Mouse (Mus musculus) T-helper 2 cell (primary cell): ENCODE results near the gene 1700020D05Rik.

ENCODE experiments used
- in situ Hi-C: fragments of 300-600 bp; cut with MboI, MseI; formaldehyde crosslinking; loops from one replicate; pipeline ENCODE4 v1.15.1; 2025; ENCODE audit warnings: high pct_unique_total_duplicates

The 1700020D05Rik gene

GRCm38 (mm10) chr19:5477004-5477667, 26.5 kb downstream of the 1700020D05Rik start:
- in situ Hi-C loops = no loop called here

DNA sequence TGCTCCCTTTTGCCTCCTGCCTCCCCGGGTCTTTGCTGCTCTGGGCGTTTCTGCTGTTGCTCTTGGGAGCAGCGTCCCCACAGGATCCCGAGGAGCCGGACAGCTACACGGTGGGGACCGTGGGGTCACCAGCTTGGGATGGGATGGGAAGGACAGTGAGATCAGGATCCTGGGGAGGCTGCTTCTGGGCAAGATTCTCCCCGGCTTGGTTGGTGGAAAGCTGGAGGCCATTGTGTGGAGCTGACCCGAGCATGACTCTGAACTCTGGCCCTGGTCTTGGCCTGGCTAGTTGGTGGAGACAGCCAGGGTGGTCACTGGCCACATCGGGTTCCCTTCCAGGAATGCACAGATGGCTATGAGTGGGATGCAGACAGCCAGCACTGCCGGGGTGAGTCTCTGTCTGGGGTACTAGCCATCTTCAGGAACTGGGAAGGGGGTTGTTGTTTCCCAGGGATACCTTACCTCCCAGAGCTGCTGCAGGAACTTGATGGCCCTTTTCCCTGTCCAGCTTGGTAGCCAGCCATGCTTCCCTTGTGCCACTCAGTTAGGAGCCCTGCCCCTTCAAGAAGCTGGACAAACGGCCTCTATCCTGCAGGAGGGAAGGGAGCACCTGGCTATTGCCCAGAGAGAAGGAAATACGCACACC, 28.4 kb downstream of the 1700020D05Rik start:
- in situ Hi-C loops = no loop called here

DNA sequence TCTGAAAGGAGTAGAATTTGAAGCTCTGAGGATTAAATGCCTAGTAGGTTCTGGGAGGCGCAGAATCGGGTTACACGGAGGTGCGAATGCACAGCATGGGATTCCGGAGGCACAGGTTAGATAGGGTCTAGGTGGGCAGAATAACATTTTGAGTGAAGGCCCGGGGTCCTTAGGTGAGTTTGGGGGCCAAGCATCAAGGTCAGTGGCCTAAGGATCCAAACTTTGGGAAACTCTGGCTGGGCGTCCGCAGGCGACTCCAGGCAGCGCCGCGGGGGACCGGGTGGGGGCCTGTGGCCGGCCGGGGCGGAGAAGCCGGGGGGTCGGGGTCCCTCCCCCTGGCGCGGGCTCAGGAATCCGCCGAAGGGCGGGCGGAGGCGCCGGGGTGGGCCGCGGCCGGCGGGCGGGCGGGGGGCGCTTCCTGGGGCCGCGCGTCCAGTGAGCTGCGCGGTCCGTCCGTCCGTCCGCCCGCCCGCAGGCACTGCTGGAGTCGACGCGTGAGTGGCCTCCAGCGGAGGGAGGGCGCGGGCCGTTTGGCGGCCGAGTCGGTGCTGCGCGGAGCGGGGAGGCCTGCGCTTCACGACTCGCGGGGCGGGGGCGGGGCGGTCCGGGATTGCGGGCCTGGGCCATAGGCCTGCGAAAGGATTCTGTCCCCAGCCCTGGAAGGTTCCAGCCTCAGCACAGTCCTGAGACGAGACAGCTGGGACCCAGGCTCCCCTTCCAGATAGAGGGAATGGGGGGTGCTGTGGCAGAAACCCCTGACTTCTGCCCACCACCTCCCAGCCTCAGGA, 29.1 kb downstream of the 1700020D05Rik start:
- in situ Hi-C loops = no loop called here

GRCm38 (mm10) chr19:5473720-5474119, 29.9 kb downstream of the 1700020D05Rik start, which contains the start of gene Efemp2:
Efemp2 (plus strand) TSS chr19:5473954.
- in situ Hi-C loops = no loop called here

GRCm38 (mm10) chr19:5472857-5473256, 30.7 kb downstream of the 1700020D05Rik start:
- in situ Hi-C loops = no loop called here

- in situ Hi-C loops = no loop called here
Measured at GRCm38 (mm10) chr19:5471846-5472245, 31.7 kb downstream of the 1700020D05Rik start.

- in situ Hi-C loops = no loop called here
Measured at GRCm38 (mm10) chr19:5468374-5468773, 35.2 kb downstream of the 1700020D05Rik start, which contains the start of gene Ctsw. Ctsw (minus strand) TSS chr19:5468507.

DNA sequence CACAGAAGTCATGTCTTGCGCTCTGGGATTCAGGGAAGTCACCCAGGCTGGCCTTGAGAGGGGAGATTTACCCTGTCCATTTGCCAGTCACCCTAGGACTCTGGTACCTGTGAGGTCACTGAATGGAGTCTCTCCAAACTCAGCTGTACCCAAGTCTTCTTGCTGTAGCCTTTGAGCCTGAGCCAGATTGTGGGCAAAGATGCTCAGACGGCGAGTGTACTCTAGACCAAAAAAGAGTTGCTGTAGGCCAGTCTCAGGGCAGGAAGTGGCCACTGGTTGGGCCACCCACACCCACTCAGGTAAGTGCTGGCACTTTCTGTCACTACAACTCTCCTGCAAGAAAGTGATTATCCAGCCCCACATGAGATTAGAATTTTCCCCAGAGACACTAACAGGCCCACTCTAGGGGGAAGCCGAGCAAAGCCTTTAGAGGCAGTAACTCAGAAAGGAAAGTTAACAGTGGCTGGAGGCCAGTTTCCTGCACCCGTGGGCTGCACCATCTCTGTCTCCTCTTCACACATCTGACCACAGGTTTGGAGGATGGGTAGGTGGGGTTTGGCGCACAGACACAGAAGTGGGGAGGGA, 36.6 kb downstream of the 1700020D05Rik start:
- in situ Hi-C loops = no loop called here

GRCm38 (mm10) chr19:5465037-5465436, 38.5 kb downstream of the 1700020D05Rik start:
- in situ Hi-C loops = no loop called here

DNA sequence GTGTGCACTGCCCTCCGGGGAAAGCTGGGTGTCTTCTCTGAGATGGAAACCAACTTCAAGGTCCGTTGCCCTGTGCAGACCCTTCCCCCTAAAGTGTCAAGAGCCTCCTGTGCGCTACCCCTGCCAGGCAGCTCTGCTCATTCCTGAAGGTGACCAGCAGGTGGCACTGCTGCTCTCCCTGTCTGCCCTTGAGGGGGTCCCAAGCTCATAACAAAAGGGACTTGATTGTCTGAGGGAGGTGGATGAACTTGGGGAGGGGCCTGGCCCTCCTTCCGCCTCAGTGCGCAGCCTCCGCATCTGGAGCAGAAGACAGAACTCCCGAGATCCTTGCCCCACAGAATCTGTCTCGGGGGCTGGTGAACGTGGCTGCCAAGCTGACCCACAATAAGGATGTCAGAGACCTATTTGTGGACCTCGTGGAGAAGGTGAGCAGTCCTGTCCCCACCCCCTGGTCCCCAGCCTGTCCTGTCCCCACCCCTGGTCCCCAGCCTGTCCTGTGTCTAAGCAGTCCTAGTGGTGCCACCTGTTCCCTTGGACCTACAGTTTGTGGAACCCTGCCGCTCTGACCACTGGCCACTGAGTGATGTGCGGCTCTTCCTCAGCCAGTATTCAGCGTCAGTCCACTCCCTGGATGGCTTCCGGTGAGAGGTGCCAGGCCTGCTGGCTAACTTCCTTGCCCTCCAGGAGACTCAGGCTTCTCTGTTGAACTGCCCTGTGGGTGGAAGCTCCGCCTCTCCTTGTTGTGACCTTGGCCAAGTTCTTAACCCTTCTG, 39.6 kb downstream of the 1700020D05Rik start:
- in situ Hi-C loops = no loop called here

- in situ Hi-C loops = no loop called here
Measured at GRCm38 (mm10) chr19:5463212-5463611, 40.4 kb downstream of the 1700020D05Rik start.

DNA sequence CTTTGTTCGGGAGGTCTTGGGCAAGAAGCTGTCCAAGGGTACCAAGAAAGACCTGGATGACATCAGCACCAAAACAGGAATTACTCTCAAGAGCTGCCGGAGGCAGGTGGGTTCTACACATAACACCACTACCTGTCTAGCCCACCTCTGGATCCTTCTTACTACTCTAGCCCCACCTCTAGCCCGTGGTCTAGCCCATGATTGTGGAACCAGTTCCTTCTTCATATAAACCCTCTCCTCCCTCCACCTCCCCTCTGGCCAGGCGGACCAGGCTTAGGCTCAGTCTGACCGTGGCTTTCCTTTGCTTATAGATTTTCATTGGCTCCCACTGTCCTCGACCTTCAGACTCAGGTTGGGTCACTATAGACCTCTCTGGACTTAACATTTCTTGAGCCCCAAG, 42.2 kb downstream of the 1700020D05Rik start:
- in situ Hi-C loops = no loop called here

- in situ Hi-C loops = no loop called here
Measured at GRCm38 (mm10) chr19:5460465-5460911, 43.1 kb downstream of the 1700020D05Rik start, which contains the start of gene Fibp. Fibp (plus strand) TSS chr19:5460615.

DNA sequence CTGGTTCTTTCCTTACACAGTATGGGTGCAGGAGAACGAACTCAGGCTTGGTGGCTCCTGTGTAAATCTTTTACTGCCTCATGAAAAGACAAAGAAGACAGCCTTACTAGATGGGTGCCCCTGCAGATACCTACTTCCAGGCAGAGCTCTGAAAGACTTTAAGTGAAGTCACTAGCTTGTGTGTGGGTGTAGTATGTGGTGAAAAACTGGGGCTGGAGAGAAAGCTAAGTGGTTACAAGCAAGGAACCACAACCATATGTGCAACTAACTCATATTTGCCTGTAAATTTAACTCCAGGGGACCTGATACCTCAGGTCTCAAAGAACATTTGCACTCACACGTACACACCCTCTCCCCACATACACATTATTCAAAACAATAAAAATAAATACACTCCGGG, 43.7 kb downstream of the 1700020D05Rik start:
- in situ Hi-C loops = no loop called here

DNA sequence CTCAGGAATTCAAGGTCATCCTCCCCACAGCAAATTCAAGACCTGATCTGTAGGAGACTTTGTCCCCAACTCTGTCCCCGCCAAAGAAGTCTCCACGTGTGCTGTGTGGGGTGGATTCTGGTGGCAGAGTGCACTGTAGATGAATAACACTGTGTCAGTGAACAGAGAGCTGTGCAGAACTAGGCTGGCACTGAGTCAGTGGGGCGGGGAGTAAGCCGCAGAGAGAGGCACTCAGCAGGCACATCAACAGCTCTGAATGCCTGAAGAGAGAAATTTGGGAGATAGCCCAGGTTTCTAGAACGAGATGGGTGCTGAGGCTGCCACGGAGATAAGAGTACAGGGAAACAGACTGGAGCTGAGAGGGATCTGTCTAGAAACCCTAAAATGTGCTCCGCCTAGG, 44.6 kb downstream of the 1700020D05Rik start:
- in situ Hi-C loops = no loop called here

GRCm38 (mm10) chr19:5457746-5458442, 45.7 kb downstream of the 1700020D05Rik start, which contains the start of gene Ccdc85b:
Ccdc85b (minus strand) TSS chr19:5457894.
- in situ Hi-C loops = no loop called here

DNA sequence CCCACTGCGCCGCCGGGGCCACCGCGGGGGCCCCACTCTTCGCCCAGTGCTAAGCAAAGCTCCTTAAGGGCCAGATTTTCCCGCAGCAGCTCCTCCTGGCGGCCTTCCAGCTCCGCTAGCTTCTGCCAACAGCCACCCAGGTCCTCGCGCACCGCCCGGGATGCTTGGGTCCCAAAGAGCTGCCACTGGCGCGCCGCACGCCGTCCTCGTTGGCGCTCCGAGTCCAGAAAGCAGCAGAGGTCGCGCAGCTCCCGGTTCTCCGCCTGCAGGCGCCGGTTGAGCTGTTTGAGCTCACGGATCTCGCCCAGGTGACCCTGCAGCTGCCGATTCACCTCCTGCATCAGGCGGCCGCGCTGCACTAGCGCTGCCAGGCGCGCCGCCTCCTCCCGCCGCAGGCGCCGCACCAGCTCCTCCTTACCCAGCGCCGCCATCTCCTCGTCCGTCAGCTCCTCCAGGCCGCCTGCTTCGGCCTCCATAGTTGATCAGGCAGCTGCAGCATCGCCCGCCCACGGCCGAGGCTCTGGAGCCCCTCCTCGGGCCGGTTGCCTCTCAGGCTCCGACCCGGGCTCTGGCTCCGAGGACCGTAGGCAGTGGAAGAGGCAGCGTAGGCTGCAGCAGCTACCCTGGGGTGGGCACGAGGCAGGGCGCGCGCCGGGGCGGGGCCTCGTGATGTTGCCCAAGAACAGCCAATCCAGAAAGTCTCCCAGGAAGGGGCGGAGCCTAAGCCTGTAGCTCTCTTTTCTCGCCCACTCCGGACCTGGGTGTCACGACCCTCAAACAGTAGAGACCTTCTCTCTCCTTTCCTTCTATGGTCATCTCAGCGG, 46.5 kb downstream of the 1700020D05Rik start:
- in situ Hi-C loops = no loop called here

- in situ Hi-C loops = no loop called here
Measured at GRCm38 (mm10) chr19:5456241-5456921, 47.2 kb downstream of the 1700020D05Rik start.

GRCm38 (mm10) chr19:5455568-5455967, 48.0 kb downstream of the 1700020D05Rik start:
- in situ Hi-C loops = no loop called here
